Mouse (Mus musculus): ENCODE results near the gene Ccl21a. TPM values are rescaled to one million over a fixed set of nuclear protein-coding genes. Genes with fewer than 3 reads are reported as not detected.
"Not testable (repeated sequence)": the region's sequence is repeated elsewhere in the genome, so short reads cannot be mapped to it uniquely, and the experiment has no call there.

The Ccl21a gene
- 4.1 and 5.5 TPM in 2 replicates for polyA plus RNA-seq (2016; fragmentation: Nextera tagmentation; extraction: Ambion mirVana)

- not testable (repeated sequence) for ATAC-seq (ENCODE audit: low FRiP score); H3K4me2 ChIP-seq (replicated peaks); H3K36me3 ChIP-seq; H3K4me3 ChIP-seq; H3K9ac ChIP-seq; H3K27ac ChIP-seq; H3K9me3 ChIP-seq (replicated peaks); H3K4me1 ChIP-seq; H3K27me3 ChIP-seq
- no CpG with 5 or more reads among the region's 5 CpGs for WGBS
These were observed at the start of gene Ccl21a for GRCm38 (mm10) chr4:42773893-42774292. Gene Ccl21a, minus strand, starts transcription at chr4:42773993.

DNA sequence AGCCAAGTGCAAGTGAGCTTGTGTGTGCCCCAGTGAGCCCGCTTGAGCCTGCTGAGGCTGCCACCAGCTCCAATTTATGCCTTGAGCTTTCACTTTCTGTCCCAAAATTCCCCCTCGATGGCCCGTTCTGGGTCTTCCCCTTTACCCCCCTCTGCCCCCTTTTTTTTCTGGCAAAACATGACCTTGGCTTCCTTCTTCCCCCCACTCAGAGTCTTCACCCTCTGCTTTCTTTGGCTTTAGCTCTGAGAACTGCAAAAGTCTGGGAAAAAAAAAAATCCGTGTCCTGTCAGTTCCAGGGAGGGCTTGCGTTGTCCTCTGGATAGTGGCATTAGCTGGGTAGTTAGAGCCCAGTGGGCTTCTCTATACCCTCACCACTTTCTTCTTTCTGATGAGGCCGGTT, 17.3 kb downstream of the Ccl21a start, which contains the start of gene Ccl19:
Gene Ccl19 (minus strand): TSS at position 101 of the 400 bp plus-strand sequence.
- not testable (repeated sequence) for H3K27ac ChIP-seq; H3K9me3 ChIP-seq (replicated peaks); H3K27me3 ChIP-seq; ATAC-seq (ENCODE audit: low FRiP score); H3K4me3 ChIP-seq; H3K4me1 ChIP-seq; H3K9ac ChIP-seq; H3K4me2 ChIP-seq (replicated peaks); H3K36me3 ChIP-seq
- no CpG with 5 or more reads among the region's 6 CpGs for whole genome bisulfite sequencing

DNA sequence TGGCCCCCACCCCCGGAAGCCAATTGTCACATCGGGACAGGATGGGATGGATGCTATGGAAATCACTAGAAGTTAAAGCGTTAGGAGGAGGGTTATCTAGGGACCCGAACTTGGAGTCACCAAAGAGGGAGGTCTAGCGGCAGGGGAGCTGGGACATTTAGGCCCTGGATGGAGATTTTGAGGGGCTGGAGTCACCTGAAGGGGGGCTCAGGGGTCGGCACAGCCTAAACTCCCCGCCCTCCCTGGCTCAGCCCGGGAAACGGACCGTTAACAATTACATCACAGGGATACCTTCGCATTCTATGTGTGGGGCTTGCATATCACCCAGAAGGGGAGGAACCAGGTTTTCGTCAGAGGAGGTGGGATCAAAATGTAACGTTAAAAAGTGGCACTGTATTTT, 38.5 kb downstream of the Ccl21a start, which contains the start of gene 4930578G10Rik:
Gene 4930578G10Rik (plus strand): TSS at position 301 of the 400 bp plus-strand sequence.
- not testable (repeated sequence) for ATAC-seq (ENCODE audit: low FRiP score); H3K9me3 ChIP-seq (replicated peaks); H3K4me3 ChIP-seq; H3K27ac ChIP-seq; H3K27me3 ChIP-seq; H3K9ac ChIP-seq; H3K4me2 ChIP-seq (replicated peaks); H3K4me1 ChIP-seq; H3K36me3 ChIP-seq
- no CpG with 5 or more reads among the region's 13 CpGs for WGBS

Other genes starting within 250 kb of the Ccl21a start
- gene Fam205a2, start 245.8 kb downstream of the Ccl21a start, polyA plus RNA-seq (2016; fragmentation: Nextera tagmentation; extraction: Ambion mirVana) = 0.05 TPM in 1 of 2 replicates, not detected in the other
- gene Gm10591, start 161.8 kb downstream of the Ccl21a start, polyA plus RNA-seq (2016; fragmentation: Nextera tagmentation; extraction: Ambion mirVana) = not detected in 2 replicates
- gene Gm2564, start 144.3 kb downstream of the Ccl21a start, polyA plus RNA-seq (2016; fragmentation: Nextera tagmentation; extraction: Ambion mirVana) = not detected in 2 replicates
- gene Ccl27b, start 118.7 kb downstream of the Ccl21a start, polyA plus RNA-seq (2016; fragmentation: Nextera tagmentation; extraction: Ambion mirVana) = not detected in 2 replicates
- gene Il11ra2, start 112.1 kb downstream of the Ccl21a start, polyA plus RNA-seq (2016; fragmentation: Nextera tagmentation; extraction: Ambion mirVana) = not detected in 2 replicates
- 0.73 and 1.1 TPM in 2 replicates for gene 4930578G10Rik, start 38.4 kb downstream of the Ccl21a start, polyA plus RNA-seq (2016; fragmentation: Nextera tagmentation; extraction: Ambion mirVana)
- not detected in 2 replicates for gene Ccl19, start 17.4 kb downstream of the Ccl21a start, polyA plus RNA-seq (2016; fragmentation: Nextera tagmentation; extraction: Ambion mirVana)
- 0.05 and 0.21 TPM in 2 replicates for gene Fam205a1, start 79.9 kb upstream of the Ccl21a start, polyA plus RNA-seq (2016; fragmentation: Nextera tagmentation; extraction: Ambion mirVana)
- 0.31 and 0.48 TPM in 2 replicates for gene Gm12394, start 82.8 kb upstream of the Ccl21a start, polyA plus RNA-seq (2016; fragmentation: Nextera tagmentation; extraction: Ambion mirVana)
- 1.9 and 2.4 TPM in 2 replicates for gene Fam205c, start 100.2 kb upstream of the Ccl21a start, polyA plus RNA-seq (2016; fragmentation: Nextera tagmentation; extraction: Ambion mirVana)
- gene Phf24, start 142.7 kb upstream of the Ccl21a start, polyA plus RNA-seq (2016; fragmentation: Nextera tagmentation; extraction: Ambion mirVana) = 7.9 TPM in 2 replicates
- gene Dnajb5, start 175.8 kb upstream of the Ccl21a start, polyA plus RNA-seq (2016; fragmentation: Nextera tagmentation; extraction: Ambion mirVana) = 32.4 and 37.4 TPM in 2 replicates
- 0.61 and 1.2 TPM in 2 replicates for gene 1700022I11Rik, start 195.6 kb upstream of the Ccl21a start, polyA plus RNA-seq (2016; fragmentation: Nextera tagmentation; extraction: Ambion mirVana)
- 626 and 637 TPM in 2 replicates for gene Vcp, start 226.5 kb upstream of the Ccl21a start, polyA plus RNA-seq (2016; fragmentation: Nextera tagmentation; extraction: Ambion mirVana)
- gene Fancg, start 236.5 kb upstream of the Ccl21a start, polyA plus RNA-seq (2016; fragmentation: Nextera tagmentation; extraction: Ambion mirVana) = 20.5 and 21.6 TPM in 2 replicates